Mouse (Mus musculus) heart, embryonic 10.5 days (tissue): ENCODE data around the gene Pyroxd2. TPM values are rescaled to one million over a fixed set of nuclear protein-coding genes. Genes with fewer than 3 reads are reported as not detected.

Experiments
- DNase-seq: peaks from one replicate; pipeline ENCODE4 v3.0.0-alpha.2; 2017; ENCODE audit warnings: low spot score
- H3K27ac ChIP-seq: fragments of 300-500 bp; sonication (generic); 2 replicates; pipeline ENCODE4 v1.5.1; 2016; ENCODE audit warnings: mild to moderate bottlenecking
- H3K27me3 ChIP-seq: fragments of 300-500 bp; sonication (generic); 2 replicates; pipeline ENCODE4 v1.6.1; 2016; ENCODE audit warnings: mild to moderate bottlenecking; ENCODE audit not compliant: poor library complexity, insufficient read depth, severe bottlenecking
- H3K36me3 ChIP-seq: fragments of 300-500 bp; sonication (generic); 2 replicates; pipeline ENCODE4 v1.6.1; 2016; ENCODE audit warnings: mild to moderate bottlenecking, moderate library complexity
- H3K4me1 ChIP-seq: fragments of 300-500 bp; sonication (generic); 2 replicates; pipeline ENCODE4 v1.6.1; 2016; ENCODE audit warnings: mild to moderate bottlenecking
- H3K4me3 ChIP-seq: fragments of 300-500 bp; sonication (generic); 2 replicates; pipeline ENCODE4 v1.5.1; 2016; ENCODE audit warnings: mild to moderate bottlenecking, moderate library complexity
- H3K9me3 ChIP-seq: fragments of 300-500 bp; sonication (generic); 2 replicates; pipeline ENCODE4 v1.6.1; 2016; ENCODE audit warnings: mild to moderate bottlenecking, moderate library complexity
- WGBS: fragments of 180-500 bp; shearing (Covaris S2); methylation state at CpG from one replicate; pipeline ENCODE4 v1.1.7; 2016; 5-methylcytosine and 5-hydroxymethylcytosine counted together
- polyA plus RNA-seq: library from polyadenylated mRNA; unstranded; fragments of >200 nt; fragmentation: Nextera tagmentation; extraction: Ambion mirVana; gene quantifications from 2 replicates; pipeline ENCODE4 v1.2.1, GENCODE M21; 2016

Pyroxd2 gene
- polyA plus RNA-seq, 1 experiment from 2014 or later, result 1.5 TPM

DNA sequence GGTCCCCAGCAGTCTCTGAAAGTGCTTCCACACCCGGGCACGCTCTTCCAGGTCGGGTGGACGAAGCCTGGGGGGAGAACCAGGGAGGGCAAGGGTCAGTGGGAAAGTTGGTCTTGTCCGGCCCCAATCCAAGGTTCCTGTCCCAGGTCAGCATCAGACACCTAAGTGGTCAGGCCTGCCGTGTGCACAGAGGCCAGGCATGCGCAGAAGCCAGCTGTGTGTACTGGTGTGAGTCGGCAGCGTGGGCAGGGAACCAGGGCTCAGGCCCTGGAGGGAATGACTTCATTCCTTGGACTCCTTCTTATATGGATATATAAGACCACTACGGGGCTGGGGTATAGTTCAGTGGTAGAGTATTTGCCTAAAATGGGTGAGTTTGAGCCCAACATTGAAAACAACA, 17.1 kb upstream of the Pyroxd2 start:
- Histone ChIP-seq H3K27me3 (peaks cover 6% of the 10 kb centered on the region; the same call in 1 of the 2 replicates), H3K9me3 (no peaks in the 10 kb centered on the region), H3K4me1 (peaks cover 18% of the 10 kb centered on the region), H3K4me3 (no peak overlapping the region), H3K36me3 (peaks cover 20% of the 10 kb centered on the region), H3K27ac (no peak overlapping the region)
- no peak for DNase-seq
- 89% methylated on average over 10 of the region's 10 CpGs for WGBS

DNA sequence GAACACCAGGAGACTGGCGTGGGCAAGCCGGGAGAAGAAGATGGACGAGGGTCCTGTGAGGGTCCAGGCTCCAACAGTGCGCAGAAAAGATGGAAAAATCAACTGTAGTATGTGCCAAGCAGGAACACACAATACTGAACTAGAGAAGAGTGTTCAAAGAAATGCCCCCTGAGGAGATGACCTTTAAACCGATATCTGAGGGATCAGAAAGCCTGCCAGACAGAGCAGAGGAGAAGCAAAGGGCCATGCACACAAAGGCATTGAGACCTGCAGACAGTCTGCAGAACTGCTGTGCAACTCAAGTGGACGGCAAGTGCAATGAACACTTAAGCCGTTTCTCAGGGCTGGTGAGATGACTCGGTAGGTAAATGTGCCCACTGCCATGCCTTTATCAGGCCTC, 14.8 kb upstream of the Pyroxd2 start:
- H3K27me3 ChIP-seq, result peaks cover 6% of the 10 kb centered on the region; the same call in 1 of the 2 replicates
- H3K4me3 ChIP-seq, result no peak overlapping the region
- no peaks in the 10 kb centered on the region for H3K9me3 ChIP-seq
- peaks cover 30% of the 10 kb centered on the region for H3K4me1 ChIP-seq
- H3K36me3 ChIP-seq, result peaks cover 20% of the 10 kb centered on the region
- 66% methylated on average over 8 of the region's 8 CpGs for WGBS
- no peak for DNase-seq
- H3K27ac ChIP-seq, result no peak overlapping the region

DNA sequence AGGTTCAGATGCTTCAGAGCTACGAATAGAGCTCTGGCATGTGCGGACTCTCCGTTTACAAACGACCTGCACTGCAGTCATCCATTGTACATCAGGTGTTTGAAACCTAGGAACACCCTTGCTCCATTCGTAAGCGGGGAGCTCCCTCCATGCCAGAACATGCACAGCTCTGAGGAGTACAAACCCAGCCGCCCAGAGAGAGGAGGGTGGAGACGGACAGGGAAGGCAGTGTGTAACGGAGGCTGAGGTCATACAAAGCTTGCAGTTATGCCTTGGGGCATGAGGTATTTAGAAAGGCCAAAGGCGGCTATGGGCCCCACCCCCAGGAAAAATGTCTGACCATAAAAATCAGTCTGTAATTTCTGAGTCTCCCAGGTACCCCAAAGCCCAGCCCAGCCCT, 11.8 kb upstream of the Pyroxd2 start:
- no peak for DNase-seq
- Histone ChIP-seq H3K36me3 (peaks cover 13% of the 10 kb centered on the region), H3K9me3 (no peaks in the 10 kb centered on the region), H3K4me3 (no peak overlapping the region), H3K27me3 (peaks cover 14% of the 10 kb centered on the region), H3K27ac (no peak overlapping the region), H3K4me1 (peaks cover 30% of the 10 kb centered on the region)
- 77% methylated on average over 10 of the region's 10 CpGs for WGBS

DNA sequence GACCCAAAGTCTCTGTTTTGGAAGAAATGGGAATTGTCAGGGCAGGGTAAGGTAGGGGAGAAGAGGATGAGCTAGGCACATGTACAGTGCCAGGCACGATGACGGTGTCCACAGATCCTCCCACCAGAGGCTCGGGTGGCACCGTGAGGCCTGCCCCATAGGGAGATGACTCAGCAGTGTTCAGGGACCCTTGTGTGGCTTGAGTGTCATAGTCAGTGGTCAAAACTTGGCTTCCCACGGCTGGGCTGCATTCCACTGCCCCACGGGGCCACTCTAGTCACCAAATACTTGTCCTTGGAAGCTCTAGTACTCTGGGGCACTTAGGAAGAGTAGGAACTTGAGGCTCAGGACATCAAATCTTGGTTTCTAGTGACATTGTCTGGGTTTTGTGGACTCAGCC, 4.1 kb upstream of the Pyroxd2 start:
- Histone ChIP-seq H3K9me3 (no peaks in the 10 kb centered on the region), H3K4me3 (no peak overlapping the region), H3K27me3 (peaks cover 20% of the 10 kb centered on the region), H3K27ac (no peak overlapping the region), H3K36me3 (no peaks in the 10 kb centered on the region), H3K4me1 (peaks cover 52% of the 10 kb centered on the region)
- WGBS, result 84% methylated on average over 6 of the region's 6 CpGs
- no peak for DNase-seq

DNA sequence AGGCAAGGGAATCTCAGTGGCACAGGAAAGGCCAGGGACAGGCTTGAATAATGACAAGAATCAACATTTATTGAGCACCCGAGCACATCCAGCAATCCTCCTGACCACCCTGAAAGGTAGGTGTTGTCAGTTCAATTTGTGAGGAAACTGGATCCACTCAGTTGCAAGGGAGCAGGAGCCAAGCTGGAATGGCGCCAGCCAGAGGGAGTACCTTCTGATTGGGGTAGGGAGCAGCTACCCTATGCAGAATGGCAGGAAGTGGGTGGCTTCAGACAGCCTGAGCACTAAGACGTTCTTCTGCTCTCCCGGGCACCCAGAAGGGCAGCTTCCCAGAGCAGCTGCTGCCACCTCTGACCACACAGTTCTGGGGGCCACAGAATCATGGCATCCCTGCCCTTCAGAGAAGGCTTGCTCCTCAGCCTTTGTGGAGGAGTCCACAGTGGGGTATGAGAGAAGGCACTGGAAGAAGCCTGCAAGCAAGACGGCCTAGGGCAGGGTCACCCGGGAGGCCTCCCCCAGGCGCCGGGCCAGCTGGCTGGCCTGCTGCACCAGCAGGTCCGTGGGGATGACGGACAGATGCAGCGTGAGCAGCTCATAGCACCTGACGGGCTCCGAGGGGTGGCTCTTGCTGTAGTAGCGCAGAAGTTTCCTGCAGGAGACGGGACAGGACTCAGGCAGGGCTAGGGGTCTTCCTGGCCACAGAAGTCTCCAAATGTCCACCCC, 2.7 kb upstream of the Pyroxd2 start:
- H3K4me1 ChIP-seq, result peaks cover 61% of the 10 kb centered on the region
- no peak for DNase-seq
- 69% methylated on average over 15 of the region's 15 CpGs for WGBS
- 0 out of 2 replicates have a peak overlapping the region, but pooled peaks have one; percentile 8 for H3K27ac ChIP-seq
- no peaks in the 10 kb centered on the region for H3K36me3 ChIP-seq
- H3K9me3 ChIP-seq, result no peaks in the 10 kb centered on the region
- no peak overlapping the region for H3K4me3 ChIP-seq
- peaks cover 12% of the 10 kb centered on the region; the same call in 1 of the 2 replicates for H3K27me3 ChIP-seq

DNA sequence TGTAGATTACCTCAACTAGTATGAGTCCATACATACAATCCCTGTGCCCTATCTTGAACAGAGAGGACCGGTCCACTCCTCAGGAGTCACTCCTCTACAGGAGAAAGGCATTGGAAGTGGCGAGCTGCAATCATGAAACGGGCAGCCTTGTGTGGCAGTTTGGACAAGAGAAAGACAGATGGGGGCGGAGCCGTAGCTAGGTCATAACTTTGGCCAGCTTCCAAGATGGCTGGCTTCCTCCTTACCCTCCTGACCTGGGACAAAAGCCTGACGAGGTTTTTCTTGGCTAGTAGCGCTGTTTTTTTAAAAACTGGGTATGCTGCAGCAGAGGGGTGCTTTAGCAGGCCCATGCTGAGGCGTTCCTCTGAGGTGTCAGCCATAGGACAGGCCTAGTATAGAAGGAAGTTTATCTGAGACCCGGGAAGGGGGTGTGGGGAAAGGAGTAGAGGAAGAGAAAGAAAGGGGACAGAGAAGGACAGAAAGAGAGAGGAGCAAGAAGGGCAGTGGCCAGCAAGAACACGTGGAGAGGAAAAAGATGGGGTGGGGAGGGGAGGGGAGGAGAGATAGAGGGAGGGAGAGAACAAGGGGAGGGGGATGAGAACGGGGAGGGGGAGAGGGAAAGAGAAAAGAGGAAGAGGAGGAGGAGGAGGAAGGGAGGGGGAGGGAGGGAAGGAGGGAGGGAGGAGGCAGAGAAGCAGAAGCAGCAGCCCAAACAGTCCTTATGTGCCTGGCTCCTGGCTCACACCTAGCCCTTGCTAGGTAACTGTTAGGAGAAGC, 754 bp upstream of the Pyroxd2 start:
- H3K4me3 ChIP-seq, result peak overlapping the region; percentile 59
- 24% methylated on average over 11 of the region's 11 CpGs for WGBS
- peak; percentile 91 for DNase-seq
- peaks cover 12% of the 10 kb centered on the region; the same call in 1 of the 2 replicates for H3K27me3 ChIP-seq
- H3K9me3 ChIP-seq, result no peaks in the 10 kb centered on the region
- H3K36me3 ChIP-seq, result no peaks in the 10 kb centered on the region
- peak overlapping the region; percentile 92 for H3K27ac ChIP-seq
- H3K4me1 ChIP-seq, result peaks cover 71% of the 10 kb centered on the region

DNA sequence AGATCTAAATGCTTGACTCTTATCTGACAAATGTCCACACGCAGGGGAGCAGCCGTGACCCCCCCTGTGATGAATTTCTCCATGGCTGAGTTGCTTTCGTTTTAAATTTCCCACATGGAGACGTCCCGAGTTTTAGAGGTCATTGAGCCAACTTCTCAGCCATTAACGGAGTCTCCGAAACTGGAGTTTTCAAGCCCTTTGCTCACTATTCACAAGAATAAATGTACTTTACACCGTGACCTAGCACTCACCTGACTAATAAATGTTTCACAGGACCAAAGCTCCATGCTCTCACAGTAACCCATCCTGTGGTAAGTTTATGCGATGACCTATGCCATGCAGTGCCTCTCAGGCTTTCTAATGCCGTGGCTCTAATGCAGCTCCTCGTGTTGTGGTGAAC, 2.4 kb downstream of the Pyroxd2 start:
- Histone ChIP-seq H3K27ac (peak overlapping the region; percentile 53; the same call in 1 of the 2 replicates), H3K4me3 (0 out of 2 replicates have a peak overlapping the region, but pooled peaks have one; percentile 10), H3K9me3 (no peaks in the 10 kb centered on the region), H3K36me3 (no peaks in the 10 kb centered on the region), H3K4me1 (peaks cover 59% of the 10 kb centered on the region), H3K27me3 (peaks cover 10% of the 10 kb centered on the region; the same call in 1 of the 2 replicates)
- DNase-seq, result no peak
- 42% methylated on average over 11 of the region's 11 CpGs for WGBS

DNA sequence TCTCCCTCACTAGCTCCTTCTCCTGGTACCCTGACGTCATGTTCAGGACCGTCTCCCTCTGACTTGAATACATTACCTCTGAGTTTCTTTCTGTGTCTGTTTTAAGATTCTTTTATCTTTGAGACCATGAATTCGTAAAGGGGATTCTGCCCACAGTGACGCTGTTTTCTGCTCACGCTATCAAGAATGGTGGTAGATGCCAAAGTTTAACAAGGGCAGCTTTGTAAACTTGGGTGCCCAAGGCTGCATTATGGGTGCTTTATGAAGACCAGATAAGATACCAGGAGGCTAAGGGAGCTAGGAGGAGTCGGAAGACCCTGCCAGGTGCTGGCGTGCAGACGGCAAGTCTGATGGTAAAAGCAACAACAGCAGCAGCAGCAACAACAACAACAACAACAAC, 5.9 kb downstream of the Pyroxd2 start:
- no peaks in the 10 kb centered on the region for H3K36me3 ChIP-seq
- no peak overlapping the region for H3K27ac ChIP-seq
- 86% methylated on average over 8 of the region's 8 CpGs for WGBS
- peaks cover 8% of the 10 kb centered on the region; the same call in 1 of the 2 replicates for H3K27me3 ChIP-seq
- H3K4me1 ChIP-seq, result peaks cover 58% of the 10 kb centered on the region
- no peak overlapping the region for H3K4me3 ChIP-seq
- H3K9me3 ChIP-seq, result no peaks in the 10 kb centered on the region
- no peak for DNase-seq

DNA sequence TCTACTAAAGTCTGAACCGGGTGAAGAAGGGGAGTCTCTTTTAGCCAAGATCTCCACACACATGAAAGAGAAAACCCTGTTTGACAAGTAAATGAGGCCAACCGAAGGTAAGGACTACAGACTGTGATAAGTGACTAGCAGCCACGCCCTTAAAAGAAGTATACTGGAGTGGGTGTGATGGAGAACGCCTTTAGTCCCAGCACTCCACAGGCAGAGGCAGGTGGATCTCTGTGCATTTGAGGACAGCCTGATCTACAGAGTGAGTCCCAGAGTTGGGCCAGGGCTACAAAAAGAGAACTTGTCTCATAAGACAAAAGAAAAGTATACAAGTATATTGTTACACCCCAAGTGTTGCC, 6.7 kb downstream of the Pyroxd2 start:
- 68% methylated on average over 4 of the region's 4 CpGs for WGBS
- Histone ChIP-seq H3K9me3 (no peaks in the 10 kb centered on the region), H3K4me1 (peaks cover 60% of the 10 kb centered on the region), H3K27me3 (peaks cover 8% of the 10 kb centered on the region; the same call in 1 of the 2 replicates), H3K27ac (no peak overlapping the region), H3K36me3 (no peaks in the 10 kb centered on the region), H3K4me3 (no peak overlapping the region)
- DNase-seq, result no peak

DNA sequence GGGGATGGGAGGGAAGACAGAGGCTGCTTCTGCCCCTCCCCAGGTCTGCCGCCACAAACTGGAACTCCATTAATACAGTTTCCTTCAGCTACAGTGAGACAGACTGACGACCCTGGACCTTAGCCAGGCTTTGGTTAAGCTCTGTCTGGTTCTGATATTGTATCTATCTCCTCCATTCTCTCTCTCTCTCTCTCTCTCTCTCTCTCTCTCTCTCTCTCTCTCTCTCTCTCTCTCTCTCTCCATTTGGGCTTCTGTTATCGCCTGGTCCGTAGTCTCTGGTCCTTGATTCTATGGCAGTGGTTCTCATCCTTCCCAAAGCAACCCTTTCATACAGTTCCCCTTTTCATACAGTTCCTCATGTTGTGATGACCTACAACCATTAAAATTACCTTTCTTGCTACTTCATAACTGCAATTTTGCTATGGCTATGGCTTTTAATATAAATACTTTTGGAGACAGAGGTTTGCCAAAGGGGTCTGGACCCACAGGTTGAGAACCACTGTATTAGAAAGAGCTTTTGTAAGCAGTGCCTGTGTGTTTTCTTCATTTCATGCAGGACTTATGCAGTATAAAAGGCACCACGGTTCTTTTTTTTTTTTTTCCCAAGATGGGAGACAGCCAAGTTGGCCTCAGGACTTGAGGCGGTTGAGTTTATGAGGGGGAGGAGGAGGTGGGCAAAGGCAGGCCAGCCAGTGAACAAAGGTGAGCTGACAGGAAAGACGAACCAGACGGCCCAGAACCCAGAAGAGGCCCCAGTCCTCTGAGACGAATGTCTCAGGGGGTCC, 7.3 kb downstream of the Pyroxd2 start:
- 64% methylated on average over 9 of the region's 9 CpGs for WGBS
- DNase-seq, result no peak
- Histone ChIP-seq H3K27ac (peak overlapping the region; percentile 52), H3K9me3 (no peaks in the 10 kb centered on the region), H3K36me3 (no peaks in the 10 kb centered on the region), H3K4me1 (peaks cover 55% of the 10 kb centered on the region), H3K27me3 (peaks cover 8% of the 10 kb centered on the region; the same call in 1 of the 2 replicates), H3K4me3 (0 out of 2 replicates have a peak overlapping the region, but pooled peaks have one; percentile 12)

DNA sequence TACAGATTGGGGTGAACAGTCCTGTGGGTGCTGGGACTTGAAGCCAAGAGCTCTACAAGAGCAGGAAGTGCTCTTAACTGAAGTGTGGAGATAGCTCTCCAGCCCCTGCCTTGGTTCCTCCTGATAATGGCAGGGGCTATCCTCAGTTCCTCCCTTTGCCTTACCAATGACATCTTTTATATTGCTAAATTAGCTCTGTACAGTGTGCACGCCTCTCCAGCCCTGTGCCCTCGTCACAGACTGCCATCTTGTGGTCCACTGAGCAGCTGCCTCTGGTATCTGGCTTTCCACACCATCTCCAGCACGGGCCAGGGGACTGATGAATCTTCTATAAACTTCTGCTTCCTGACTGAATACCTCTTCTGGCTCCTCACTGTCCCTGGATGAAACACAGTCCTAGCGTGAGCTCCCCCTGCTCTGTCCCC, 8.4 kb downstream of the Pyroxd2 start:
- Histone ChIP-seq H3K27ac (peak overlapping the region; percentile 52; the same call in 1 of the 2 replicates), H3K36me3 (no peaks in the 10 kb centered on the region), H3K4me1 (peaks cover 44% of the 10 kb centered on the region), H3K9me3 (no peaks in the 10 kb centered on the region), H3K4me3 (no peak overlapping the region), H3K27me3 (peaks cover 13% of the 10 kb centered on the region; the same call in 1 of the 2 replicates)
- WGBS, result 27% methylated on average over 4 of the region's 4 CpGs
- no peak for DNase-seq

DNA sequence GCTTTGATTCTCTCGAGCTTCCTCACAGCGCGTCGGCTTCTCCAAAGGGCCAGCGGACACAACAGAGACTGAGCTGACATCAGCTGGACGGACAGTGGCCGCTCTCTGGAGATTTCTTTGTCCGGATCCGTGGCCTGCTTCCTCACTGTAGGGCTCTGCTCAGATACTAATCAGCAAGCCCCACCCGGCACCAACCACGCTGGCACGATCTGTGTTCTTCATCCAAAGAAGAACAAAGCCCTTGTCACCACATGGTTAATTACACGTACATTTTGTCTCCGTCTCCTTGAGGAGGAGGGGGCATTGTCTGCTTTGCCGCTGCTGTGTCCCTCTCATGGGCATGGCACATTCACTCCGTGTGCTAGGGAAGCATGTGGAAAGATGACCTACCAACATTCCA, 9.3 kb downstream of the Pyroxd2 start:
- peaks cover 37% of the 10 kb centered on the region for H3K4me1 ChIP-seq
- H3K4me3 ChIP-seq, result no peak overlapping the region
- peaks cover 15% of the 10 kb centered on the region; the same call in 1 of the 2 replicates for H3K27me3 ChIP-seq
- no peak for DNase-seq
- 67% methylated on average over 16 of the region's 16 CpGs for WGBS
- no peaks in the 10 kb centered on the region for H3K36me3 ChIP-seq
- H3K9me3 ChIP-seq, result no peaks in the 10 kb centered on the region
- no peak overlapping the region for H3K27ac ChIP-seq
